Mouse (Mus musculus) heart, embryonic 11.5 days (tissue): Measurements from ENCODE around the gene Taf1b. TPM values are rescaled to one million over a fixed set of nuclear protein-coding genes. Genes with fewer than 3 reads are reported as not detected.

Experiments
- ATAC-seq: fragments of 200-750 bp; cut with Nextera tagmentation; replicated peaks from 2 replicates; pipeline ENCODE4 v1.8.0; 2017; ENCODE audit warnings: moderate library complexity; ENCODE audit not compliant: insufficient number of reproducible peaks, low FRiP score, low TSS enrichment
- H3K27ac ChIP-seq: fragments of 300-500 bp; sonication (generic); 2 replicates; pipeline ENCODE4 v1.5.1; 2014; ENCODE audit warnings: mild to moderate bottlenecking, low read depth, low read length
- H3K27me3 ChIP-seq: fragments of 300-500 bp; sonication (generic); 2 replicates; pipeline ENCODE4 v1.6.1; 2014; ENCODE audit warnings: mild to moderate bottlenecking, low read length, mixed read lengths; ENCODE audit not compliant: control insufficient read depth, insufficient read depth
- H3K36me3 ChIP-seq: fragments of 300-500 bp; sonication (generic); 2 replicates; pipeline ENCODE4 v1.6.1; 2014; ENCODE audit warnings: mild to moderate bottlenecking, low read length, moderate library complexity, mixed read lengths; ENCODE audit not compliant: control insufficient read depth, insufficient read depth
- H3K4me1 ChIP-seq: fragments of 300-500 bp; sonication (generic); 2 replicates; pipeline ENCODE4 v1.6.1; 2014; ENCODE audit warnings: low read length; ENCODE audit not compliant: control insufficient read depth, insufficient read depth
- H3K4me2 ChIP-seq: fragments of 300-500 bp; sonication (generic); 2 replicates; pipeline ENCODE4 v1.6.1; 2014; ENCODE audit warnings: mild to moderate bottlenecking, moderate library complexity
- H3K4me3 ChIP-seq: fragments of 300-500 bp; sonication (generic); 2 replicates; pipeline ENCODE4 v1.5.1; 2014; ENCODE audit warnings: low read depth, low read length
- H3K9ac ChIP-seq: fragments of 300-500 bp; sonication (generic); 2 replicates; pipeline ENCODE4 v1.6.1; 2014; ENCODE audit warnings: mild to moderate bottlenecking, low read depth, low read length, moderate library complexity
- H3K9me3 ChIP-seq: fragments of 300-500 bp; sonication (generic); replicated peaks from 2 replicates; pipeline ENCODE4 v1.6.1; 2016; ENCODE audit warnings: low read length; ENCODE audit not compliant: control insufficient read depth
- WGBS: fragments of 180-500 bp; shearing (Covaris S2); extraction: QIAGEN DNeasy Blood & Tissue Kit; methylation state at CpG from one replicate; pipeline ENCODE4 v1.1.7; 2014; ENCODE audit not compliant: insufficient replicate concordance; 5-methylcytosine and 5-hydroxymethylcytosine counted together
- polyA plus RNA-seq: library from polyadenylated mRNA; unstranded; fragments of >200 nt; fragmentation: Nextera tagmentation; extraction: Ambion mirVana; gene quantifications from 2 replicates; pipeline ENCODE4 v1.2.1, GENCODE M21; 2014

Taf1b gene
- polyA plus RNA-seq, 1 experiment from 2014 or later: 28.2 TPM

DNA sequence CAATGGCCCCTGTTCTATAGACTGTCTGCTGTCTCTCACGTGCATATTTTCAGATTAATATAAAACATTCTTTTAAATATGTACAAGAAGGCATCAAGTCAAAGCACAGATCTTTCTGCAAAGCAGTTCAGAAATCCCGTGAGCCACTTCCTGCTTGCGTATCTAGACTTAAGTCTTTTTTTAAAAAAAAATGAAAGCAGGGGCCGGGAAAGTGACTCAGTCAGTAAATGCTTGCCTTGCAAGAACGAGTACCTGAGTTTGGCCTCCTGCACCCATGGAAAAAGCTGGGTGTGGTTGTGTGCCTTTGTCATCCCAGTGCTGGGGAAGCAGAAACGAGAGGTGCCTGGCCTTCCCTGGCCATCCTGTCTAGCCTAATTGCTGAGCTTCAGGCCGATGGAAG, 101.9 kb downstream of the Taf1b start:
- 83% methylated on average over 7 of the region's 7 CpGs for WGBS
- Histone ChIP-seq H3K9ac (no peak overlapping the region), H3K4me2 (no peak overlapping the region), H3K9me3 (no peaks in the 10 kb centered on the region), H3K36me3 (no peaks in the 10 kb centered on the region), H3K27me3 (no peaks in the 10 kb centered on the region), H3K27ac (no peak overlapping the region), H3K4me3 (no peak overlapping the region), H3K4me1 (no peaks in the 10 kb centered on the region)
- ATAC-seq: no peak

DNA sequence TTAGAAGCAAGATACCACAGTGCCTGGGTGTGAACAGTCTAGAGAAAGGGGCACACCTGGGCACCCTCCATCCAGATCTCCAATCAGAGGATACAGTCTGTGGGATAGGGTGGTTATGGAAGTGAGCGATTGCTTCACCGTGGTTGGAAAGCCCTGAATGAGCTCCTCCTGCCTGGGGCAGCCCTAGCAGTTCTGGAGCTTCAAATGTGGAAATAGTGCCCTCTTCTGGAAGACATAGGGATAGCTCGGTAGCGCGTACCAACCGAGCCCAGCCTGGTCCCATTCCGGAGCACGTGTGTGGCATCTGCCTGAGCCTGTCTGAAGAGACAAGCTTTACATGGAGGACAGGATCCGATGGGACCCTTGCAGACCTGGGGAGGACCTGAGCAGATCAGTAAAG, 102.6 kb downstream of the Taf1b start:
- Histone ChIP-seq H3K9me3 (no peaks in the 10 kb centered on the region), H3K4me2 (no peak overlapping the region), H3K4me1 (no peaks in the 10 kb centered on the region), H3K27ac (no peak overlapping the region), H3K36me3 (no peaks in the 10 kb centered on the region), H3K4me3 (no peak overlapping the region), H3K9ac (no peak overlapping the region), H3K27me3 (no peaks in the 10 kb centered on the region)
- 6% methylated on average over 9 of the region's 9 CpGs for WGBS
- ATAC-seq: peak; percentile 67; the same call in 1 of the 2 replicates

DNA sequence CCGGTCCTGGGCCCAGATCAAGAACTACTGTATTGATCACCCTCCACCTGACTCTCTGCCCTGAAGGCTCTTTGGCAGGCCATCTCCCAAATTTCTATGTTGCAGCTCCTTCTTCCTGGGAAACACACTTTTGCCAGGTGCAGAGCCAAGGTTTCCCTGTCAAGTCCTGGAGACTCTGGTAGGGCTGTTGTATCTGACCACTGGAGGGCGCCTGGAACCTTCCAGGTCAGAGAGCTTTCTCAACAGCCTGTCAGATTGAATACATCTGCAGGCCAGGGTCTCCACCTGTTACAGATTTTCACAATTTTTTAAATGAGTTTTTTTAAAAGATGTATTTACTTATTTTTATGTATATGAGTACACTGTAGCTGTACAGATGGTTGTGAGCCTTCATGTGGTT, 105.1 kb downstream of the Taf1b start:
- Histone ChIP-seq H3K4me2 (no peak overlapping the region), H3K4me3 (no peak overlapping the region), H3K9ac (no peak overlapping the region), H3K27ac (no peak overlapping the region), H3K27me3 (no peaks in the 10 kb centered on the region), H3K4me1 (no peaks in the 10 kb centered on the region), H3K36me3 (no peaks in the 10 kb centered on the region), H3K9me3 (no peaks in the 10 kb centered on the region)
- 47% methylated on average over 2 of the region's 2 CpGs for WGBS
- ATAC-seq: no peak

DNA sequence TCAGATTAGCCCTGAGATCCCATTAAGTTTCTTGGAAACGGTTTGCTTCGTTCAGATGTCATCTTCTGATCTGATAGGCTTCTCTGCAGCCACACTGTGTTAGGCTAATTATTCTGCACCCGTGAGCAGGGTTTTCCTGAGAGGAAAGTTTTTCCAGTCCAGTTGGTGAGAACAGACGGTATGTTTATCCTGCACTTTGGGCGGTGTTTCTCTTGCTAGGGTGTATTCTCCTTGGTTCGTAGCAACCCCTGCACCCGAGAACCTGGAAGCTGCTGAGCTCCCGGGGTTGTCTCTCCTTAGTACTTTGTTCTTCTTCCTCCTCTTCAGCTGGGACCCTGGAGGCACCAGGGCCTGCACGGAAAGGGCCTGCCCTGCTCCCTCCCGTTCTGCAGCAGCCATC, 108.0 kb downstream of the Taf1b start:
- 68% methylated on average over 10 of the region's 10 CpGs for WGBS
- Histone ChIP-seq H3K9me3 (no peaks in the 10 kb centered on the region), H3K4me3 (no peak overlapping the region), H3K4me1 (no peaks in the 10 kb centered on the region), H3K27me3 (no peaks in the 10 kb centered on the region), H3K9ac (no peak overlapping the region), H3K36me3 (peaks cover 3% of the 10 kb centered on the region; the same call in 1 of the 2 replicates), H3K27ac (no peak overlapping the region), H3K4me2 (no peak overlapping the region)
- ATAC-seq: no peak

Other genes starting within 250 kb of the Taf1b start
- 3.3 and 4.9 TPM in 2 replicates for gene Grhl1, start 73.9 kb downstream of the Taf1b start, polyA plus RNA-seq
- 12.2 and 15.3 TPM in 2 replicates for gene Klf11, start 152.9 kb downstream of the Taf1b start, polyA plus RNA-seq
- gene Cys1, start 183.5 kb downstream of the Taf1b start, polyA plus RNA-seq: 0.66 TPM in 2 replicates
- gene Rrm2, start 209.9 kb downstream of the Taf1b start, polyA plus RNA-seq: 211 and 229 TPM in 2 replicates